Mouse (Mus musculus): ENCODE measurements at regions not wholly inside any gene's neighbourhood (a gene's known extent, or its start where the extent isn't known, plus 50 kb on each side); places are given as distances from the start of the nearest gene placed in this dataset.

- no peaks in the 10 kb centered on the region for H3K9me3 ChIP-seq (replicated peaks; ENCODE audit: low read length)
- H3K4me3 ChIP-seq (replicated peaks in 1 of 3; ENCODE audit: low read depth in 2 of 3, low read length in 2 of 3, poor library complexity in 1 of 3) = no peak overlapping the region
- no peak overlapping the region for H3K27ac ChIP-seq (ENCODE audit: insufficient read depth, low read depth)
- no peak overlapping the region for H3K4me2 ChIP-seq (ENCODE audit: insufficient read depth, low read depth, poor library complexity, severe bottlenecking)
- H3K36me3 ChIP-seq (replicated peaks in 1 of 2; ENCODE audit: control insufficient read depth in 1 of 2, insufficient read depth in 1 of 2, low read length in 1 of 2) = no peaks in the 10 kb centered on the region
- dilution Hi-C loops (cut with MboI; ENCODE audit: extremely low pct_ligation_motif_present, extremely low pct_unique_long_range_greater_than_20kb, low sequenced_read_pairs) (no loop called here), in situ Hi-C loops (cut with MboI; ENCODE audit: low pct_ligation_motif_present, low pct_unique_long_range_greater_than_20kb, low sequenced_read_pairs) (no loop called here)
- no peaks in the 10 kb centered on the region for H3K79me2 ChIP-seq (replicated peaks; ENCODE audit: control insufficient read depth, extremely low read depth, insufficient read depth, poor library complexity, severe bottlenecking)
- TF ChIP-seq POLR2AphosphoS2 (IDR thresholded peaks at IDR 0.05; ENCODE audit: low read depth, low read length) = no peak
- no peak for TF ChIP-seq ZKSCAN1 (IDR thresholded peaks at IDR 0.05; ENCODE audit: borderline replicate concordance, low read depth, low read length)
- TF ChIP-seq SIN3A (IDR thresholded peaks at IDR 0.05; ENCODE audit: low read length) = no peak
- no peak for TF ChIP-seq SMC3 (IDR thresholded peaks at IDR 0.05; ENCODE audit: low read depth, low read length)
- TF ChIP-seq MAZ (IDR thresholded peaks at IDR 0.05; ENCODE audit: low read depth, low read length) = no peak
- no peak for TF ChIP-seq MYC (IDR thresholded peaks at IDR 0.05; ENCODE audit: low read depth, low read length)
- no peak for TF ChIP-seq JUND (conservative IDR thresholded peaks at IDR 0.05; ENCODE audit: low read depth, low read length)
- no peak for TF ChIP-seq NELFE (IDR thresholded peaks at IDR 0.05; ENCODE audit: low read depth, low read length)
- no peak for TF ChIP-seq ZC3H11A (IDR thresholded peaks at IDR 0.05; ENCODE audit: low read depth, low read length)
- no peak for TF ChIP-seq JUN (IDR thresholded peaks at IDR 0.05; ENCODE audit: insufficient read depth, low read depth, low read length)
- no peak for TF ChIP-seq RCOR1 (conservative IDR thresholded peaks at IDR 0.05; ENCODE audit: low read depth, low read length)
- TF ChIP-seq ZNF384 (IDR thresholded peaks at IDR 0.05; ENCODE audit: low read depth, low read length) = no peak
- TF ChIP-seq E2F4 (IDR thresholded peaks at IDR 0.05; ENCODE audit: insufficient replicate concordance, low read depth, low read length) = no peak
- TF ChIP-seq CHD1 (IDR thresholded peaks at IDR 0.05; ENCODE audit: low read depth, low read length) = no peak
- no peak for TF ChIP-seq MEF2A (IDR thresholded peaks at IDR 0.05; ENCODE audit: borderline replicate concordance, low read depth, low read length)
- no peaks in the 10 kb centered on the region for H3K4me1 ChIP-seq (ENCODE audit: control insufficient read depth in 1 of 2, insufficient read depth in 2 of 2)
- DNase-seq (ENCODE audit: extremely low read depth) = no peak
- no peaks in the 10 kb centered on the region for H3K27me3 ChIP-seq (replicated peaks)
- H3K9ac ChIP-seq (ENCODE audit: insufficient read depth, low read depth) = no peak overlapping the region
These were observed 114.3 kb upstream of the Spred1 start for GRCm38 (mm10) chr2:117006846-117007245.

GRCm38 (mm10) chr2:117008922-117009321 lies 112.3 kb upstream of the Spred1 start:
- no peak overlapping the region for H3K4me2 ChIP-seq (ENCODE audit: insufficient read depth, low read depth, poor library complexity, severe bottlenecking)
- no peak overlapping the region for H3K27ac ChIP-seq (ENCODE audit: insufficient read depth, low read depth)
- DNase-seq (ENCODE audit: extremely low read depth) = no peak
- H3K9me3 ChIP-seq (replicated peaks; ENCODE audit: low read length) = no peaks in the 10 kb centered on the region
- H3K79me2 ChIP-seq (replicated peaks; ENCODE audit: control insufficient read depth, extremely low read depth, insufficient read depth, poor library complexity, severe bottlenecking) = no peaks in the 10 kb centered on the region
- no peak overlapping the region for H3K9ac ChIP-seq (ENCODE audit: insufficient read depth, low read depth)
- no peak overlapping the region for H3K4me3 ChIP-seq (replicated peaks in 1 of 3; ENCODE audit: low read depth in 2 of 3, low read length in 2 of 3, poor library complexity in 1 of 3)
- no peaks in the 10 kb centered on the region for H3K4me1 ChIP-seq (ENCODE audit: control insufficient read depth in 1 of 2, insufficient read depth in 2 of 2)
- no peaks in the 10 kb centered on the region for H3K27me3 ChIP-seq (replicated peaks)
- in situ Hi-C loops (cut with MboI; ENCODE audit: low pct_ligation_motif_present, low pct_unique_long_range_greater_than_20kb, low sequenced_read_pairs) = no loop called here
- dilution Hi-C loops (cut with MboI; ENCODE audit: extremely low pct_ligation_motif_present, extremely low pct_unique_long_range_greater_than_20kb, low sequenced_read_pairs) = no loop called here
- TF ChIP-seq ZMIZ1 (IDR thresholded peaks at IDR 0.05; ENCODE audit: low read depth, low read length) (no peak), MEF2A (IDR thresholded peaks at IDR 0.05; ENCODE audit: borderline replicate concordance, low read depth, low read length) (no peak), ZC3H11A (IDR thresholded peaks at IDR 0.05; ENCODE audit: low read depth, low read length) (no peak), MAZ (IDR thresholded peaks at IDR 0.05; ENCODE audit: low read depth, low read length) (no peak), POLR2A (IDR thresholded peaks at IDR 0.05; ENCODE audit: low read depth, low read length) (no peak), UBTF (IDR thresholded peaks at IDR 0.05; ENCODE audit: low read depth, low read length) (no peak), CTCF (conservative IDR thresholded peaks at IDR 0.05 in 1 of 2, IDR thresholded peaks at IDR 0.05 in 1 of 2; ENCODE audit: low read depth in 2 of 2, low read length in 2 of 2) (no peak), ZNF384 (IDR thresholded peaks at IDR 0.05; ENCODE audit: low read depth, low read length) (no peak), TBP (conservative IDR thresholded peaks at IDR 0.05; ENCODE audit: low read depth, low read length) (no peak), EP300 (IDR thresholded peaks at IDR 0.05; ENCODE audit: low read length) (no peak), ETS1 (conservative IDR thresholded peaks at IDR 0.05; ENCODE audit: low read depth, low read length) (no peak), RCOR1 (conservative IDR thresholded peaks at IDR 0.05; ENCODE audit: low read depth, low read length) (no peak), PAX5 (IDR thresholded peaks at IDR 0.05; ENCODE audit: low read length) (no peak), MYC (IDR thresholded peaks at IDR 0.05; ENCODE audit: low read depth, low read length) (no peak), CHD2 (IDR thresholded peaks at IDR 0.05; ENCODE audit: low read length) (no peak), GABPA (IDR thresholded peaks at IDR 0.05; ENCODE audit: insufficient replicate concordance, low read depth, low read length) (no peak), MAFK (IDR thresholded peaks at IDR 0.05; ENCODE audit: insufficient replicate concordance, low read length) (no peak), NRF1 (IDR thresholded peaks at IDR 0.05; ENCODE audit: low read depth, low read length) (no peak)
- H3K36me3 ChIP-seq (replicated peaks in 1 of 2; ENCODE audit: control insufficient read depth in 1 of 2, insufficient read depth in 1 of 2, low read length in 1 of 2) = no peaks in the 10 kb centered on the region
